Mouse (Mus musculus): Measurements from ENCODE around the gene Rnf39.

DNA sequence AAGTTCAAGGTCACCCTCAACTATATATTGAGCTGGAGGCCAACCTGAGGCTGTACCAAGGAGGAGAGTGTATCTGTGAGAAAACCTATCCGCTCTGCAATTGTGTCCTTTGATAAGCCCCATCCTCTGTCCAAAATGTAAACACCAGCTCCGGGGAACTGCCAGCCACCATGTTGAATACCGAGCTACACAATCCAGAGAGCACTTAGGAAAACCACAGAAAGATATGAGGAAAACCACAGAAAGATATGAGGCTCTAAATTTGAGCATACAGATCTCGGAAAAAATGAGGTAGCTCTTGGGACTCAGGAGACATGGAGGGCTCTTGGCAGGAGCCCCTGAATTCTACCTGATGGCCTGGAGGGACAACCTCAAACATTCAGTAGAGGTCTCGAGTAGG, 49.3 kb upstream of the Rnf39 start:
- TF ChIP-seq CTCF (IDR thresholded peaks at IDR 0.05; ENCODE audit: low read depth), result no peak
- TF ChIP-seq EP300 (IDR thresholded peaks at IDR 0.05; ENCODE audit: low read depth), result no peak

All from heart, postnatal 0 days (tissue).